Mouse (Mus musculus): ENCODE measurements around the gene Itgb1bp2. TPM values are rescaled to one million over a fixed set of nuclear protein-coding genes. Genes with fewer than 3 reads are reported as not detected.
A peak's percentile ranks its signal among the peaks of the same experiment; 100 is the strongest.

Itgb1bp2 gene
- total and polyA plus RNA-seq, 3 experiments: 1.3 to 1.6 (median 1.4) TPM

DNA sequence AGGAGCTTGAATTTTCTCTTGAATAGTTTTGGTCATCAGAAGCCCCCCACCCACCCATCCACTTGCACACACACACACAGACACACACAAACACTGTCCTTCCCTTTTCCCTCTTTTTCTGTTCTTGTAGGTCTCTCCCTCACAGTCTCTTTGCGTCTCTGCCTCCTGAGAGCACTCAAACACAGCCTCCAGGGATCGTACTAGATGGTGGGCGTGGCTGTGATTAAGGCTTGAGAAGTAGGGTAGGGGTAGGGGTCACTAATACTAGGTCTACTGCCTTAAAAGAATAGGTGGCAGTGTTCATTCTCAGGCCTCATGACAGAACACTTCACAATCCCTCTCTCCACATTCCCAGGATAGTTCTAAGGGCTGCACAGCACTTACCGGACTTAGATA, 28.2 kb upstream of the Itgb1bp2 start, which contains the start of gene Zmym3:
Gene Zmym3 (minus strand): TSS at position 150 of the 396 bp plus-strand sequence.
- H3K4me2 ChIP-seq (ENCODE audit: insufficient read depth, low read depth, poor library complexity, severe bottlenecking): peak within 1 kb of the TSS; percentile 34
- no peaks in the 10 kb centered on the region for H3K27me3 ChIP-seq (replicated peaks)
- H3K27ac ChIP-seq (ENCODE audit: insufficient read depth, low read depth): no peak within 1 kb of the TSS
- DNase-seq (ENCODE audit: extremely low read depth): no peak
- peaks cover 0 to 12% of the 10 kb centered on the region in 2 experiments for H3K36me3 ChIP-seq (replicated peaks in 1 of 2; ENCODE audit: control insufficient read depth in 1 of 2, insufficient read depth in 1 of 2, low read length in 1 of 2)
- dilution Hi-C loops (cut with MboI; ENCODE audit: extremely low pct_ligation_motif_present, extremely low pct_unique_long_range_greater_than_20kb, low sequenced_read_pairs): no loop called here
- peak within 1 kb of the TSS; percentile 45 to 95 (median 66) for H3K4me3 ChIP-seq (replicated peaks in 1 of 3; ENCODE audit: low read depth in 2 of 3, low read length in 2 of 3, poor library complexity in 1 of 3)
- in situ Hi-C loops (cut with MboI; ENCODE audit: low pct_ligation_motif_present, low pct_unique_long_range_greater_than_20kb, low sequenced_read_pairs): no loop called here
- peaks cover 5% of the 10 kb centered on the region; the same call in 1 of the 2 replicates for H3K79me2 ChIP-seq (replicated peaks; ENCODE audit: control insufficient read depth, extremely low read depth, insufficient read depth, poor library complexity, severe bottlenecking)
- no peaks in the 10 kb centered on the region for H3K9me3 ChIP-seq (replicated peaks; ENCODE audit: low read length)
- no peak for TF ChIP-seq ZC3H11A (IDR thresholded peaks at IDR 0.05; ENCODE audit: low read depth, low read length)
- no peak for TF ChIP-seq JUN (IDR thresholded peaks at IDR 0.05; ENCODE audit: insufficient read depth, low read depth, low read length)
- peaks cover 3 to 16% of the 10 kb centered on the region in 2 experiments; a peak in 3 of 4 replicates for H3K4me1 ChIP-seq (ENCODE audit: control insufficient read depth in 1 of 2, insufficient read depth in 2 of 2)
- H3K9ac ChIP-seq (ENCODE audit: insufficient read depth, low read depth): peak within 1 kb of the TSS; percentile 77

DNA sequence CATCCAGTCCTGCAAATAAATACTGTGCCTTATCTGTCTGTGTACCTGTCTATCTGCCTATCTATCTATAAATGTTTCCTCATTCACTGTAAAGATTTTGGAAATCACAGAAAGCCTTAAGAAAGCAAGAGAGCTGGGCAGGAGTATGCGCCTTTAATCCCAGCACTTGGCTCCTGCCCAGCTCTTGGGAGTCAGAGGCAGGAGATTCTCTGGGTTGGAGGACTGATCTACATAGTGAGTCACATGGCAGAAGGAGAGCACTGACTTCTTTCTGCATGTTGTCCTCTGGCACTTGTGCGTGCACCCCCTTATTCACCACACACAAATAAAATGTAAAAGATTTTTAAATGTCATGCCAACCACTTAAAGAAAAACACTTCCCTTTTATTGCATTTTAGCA, 25.4 kb upstream of the Itgb1bp2 start:
- no peak for TF ChIP-seq TBP (conservative IDR thresholded peaks at IDR 0.05; ENCODE audit: low read depth, low read length)
- no peak for TF ChIP-seq POLR2A (IDR thresholded peaks at IDR 0.05; ENCODE audit: low read depth, low read length)
- no peak for TF ChIP-seq ETS1 (conservative IDR thresholded peaks at IDR 0.05; ENCODE audit: low read depth, low read length)
- no peak for TF ChIP-seq MEF2A (IDR thresholded peaks at IDR 0.05; ENCODE audit: borderline replicate concordance, low read depth, low read length)
- no peak for TF ChIP-seq SMC3 (IDR thresholded peaks at IDR 0.05; ENCODE audit: low read depth, low read length)
- no peak for TF ChIP-seq RAD21 (IDR thresholded peaks at IDR 0.05; ENCODE audit: low read depth, low read length)
- no peak for TF ChIP-seq NRF1 (IDR thresholded peaks at IDR 0.05; ENCODE audit: low read depth, low read length)
- no peak for TF ChIP-seq RCOR1 (conservative IDR thresholded peaks at IDR 0.05; ENCODE audit: low read depth, low read length)
- TF ChIP-seq ZMIZ1 (IDR thresholded peaks at IDR 0.05; ENCODE audit: low read depth, low read length): no peak
- no peak for TF ChIP-seq USF1 (IDR thresholded peaks at IDR 0.05; ENCODE audit: low read depth, low read length)
- Histone ChIP-seq H3K4me1 (ENCODE audit: control insufficient read depth in 1 of 2, insufficient read depth in 2 of 2) (peaks cover 0 to 3% of the 10 kb centered on the region in 2 experiments; a peak in 2 of 4 replicates), H3K27ac (ENCODE audit: insufficient read depth, low read depth) (no peak overlapping the region), H3K4me2 (ENCODE audit: insufficient read depth, low read depth, poor library complexity, severe bottlenecking) (no peak overlapping the region), H3K4me3 (replicated peaks in 1 of 3; ENCODE audit: low read depth in 2 of 3, low read length in 2 of 3, poor library complexity in 1 of 3) (no peak overlapping the region), H3K36me3 (replicated peaks in 1 of 2; ENCODE audit: control insufficient read depth in 1 of 2, insufficient read depth in 1 of 2, low read length in 1 of 2) (no peaks in the 10 kb centered on the region), H3K9ac (ENCODE audit: insufficient read depth, low read depth) (no peak overlapping the region), H3K9me3 (replicated peaks; ENCODE audit: low read length) (no peaks in the 10 kb centered on the region), H3K79me2 (replicated peaks; ENCODE audit: control insufficient read depth, extremely low read depth, insufficient read depth, poor library complexity, severe bottlenecking) (peaks cover 4% of the 10 kb centered on the region; the same call in 1 of the 2 replicates), H3K27me3 (replicated peaks) (no peaks in the 10 kb centered on the region)
- no peak for DNase-seq (ENCODE audit: extremely low read depth)
- in situ Hi-C loops (cut with MboI; ENCODE audit: low pct_ligation_motif_present, low pct_unique_long_range_greater_than_20kb, low sequenced_read_pairs): no loop called here
- dilution Hi-C loops (cut with MboI; ENCODE audit: extremely low pct_ligation_motif_present, extremely low pct_unique_long_range_greater_than_20kb, low sequenced_read_pairs): no loop called here

DNA sequence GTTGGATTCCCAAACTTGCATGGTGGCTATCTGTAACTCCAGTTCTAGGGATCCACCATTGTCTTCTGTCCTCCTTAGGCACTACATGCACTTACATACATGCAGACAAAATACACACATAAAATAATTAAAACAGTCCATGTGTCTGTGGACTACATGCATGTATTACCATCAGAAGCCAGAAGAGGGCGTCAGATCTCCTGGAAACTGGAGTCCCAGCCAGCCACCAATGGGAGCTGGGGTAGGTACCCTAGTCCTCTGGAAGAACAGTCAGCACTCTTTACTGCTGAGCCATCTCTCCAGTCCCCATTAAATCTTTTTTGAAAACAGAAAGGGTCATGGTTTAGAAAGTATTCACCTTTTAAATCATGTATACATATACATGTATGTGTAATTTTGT, 21.1 kb upstream of the Itgb1bp2 start:
- no peaks in the 10 kb centered on the region for H3K9me3 ChIP-seq (replicated peaks; ENCODE audit: low read length)
- H3K27me3 ChIP-seq (replicated peaks): no peaks in the 10 kb centered on the region
- peak overlapping the region; percentile 78; the same call in 1 of the 2 replicates for H3K4me2 ChIP-seq (ENCODE audit: insufficient read depth, low read depth, poor library complexity, severe bottlenecking)
- no peak overlapping the region for H3K27ac ChIP-seq (ENCODE audit: insufficient read depth, low read depth)
- DNase-seq (ENCODE audit: extremely low read depth): peak; percentile 69
- in situ Hi-C loops (cut with MboI; ENCODE audit: low pct_ligation_motif_present, low pct_unique_long_range_greater_than_20kb, low sequenced_read_pairs) (loop anchor here (25.0 kb wide), 1 partner anchor 135 kb away; no protein-coding TSS in a partner anchor), dilution Hi-C loops (cut with MboI; ENCODE audit: extremely low pct_ligation_motif_present, extremely low pct_unique_long_range_greater_than_20kb, low sequenced_read_pairs) (no loop called here)
- peaks cover 6 to 8% of the 10 kb centered on the region in 2 experiments for H3K36me3 ChIP-seq (replicated peaks in 1 of 2; ENCODE audit: control insufficient read depth in 1 of 2, insufficient read depth in 1 of 2, low read length in 1 of 2)
- H3K9ac ChIP-seq (ENCODE audit: insufficient read depth, low read depth): 0 out of 2 replicates have a peak overlapping the region, but pooled peaks have one; percentile 72
- peak overlapping the region in 1 of 3 experiments; percentile 58 for H3K4me3 ChIP-seq (replicated peaks in 1 of 3; ENCODE audit: low read depth in 2 of 3, low read length in 2 of 3, poor library complexity in 1 of 3)
- peaks cover 29% of the 10 kb centered on the region for H3K79me2 ChIP-seq (replicated peaks; ENCODE audit: control insufficient read depth, extremely low read depth, insufficient read depth, poor library complexity, severe bottlenecking)
- peak; percentile 22; the same call in 1 of the 2 replicates for TF ChIP-seq SMC3 (IDR thresholded peaks at IDR 0.05; ENCODE audit: low read depth, low read length)
- TF ChIP-seq ELF1 (IDR thresholded peaks at IDR 0.05; ENCODE audit: low read depth, low read length): no peak
- peak; percentile 10; the same call in 1 of the 2 replicates for TF ChIP-seq IRF4 (IDR thresholded peaks at IDR 0.05; ENCODE audit: low read depth, low read length)
- 0 out of 2 replicates have a peak, but pooled peaks have one; percentile 53 for TF ChIP-seq MYC (IDR thresholded peaks at IDR 0.05; ENCODE audit: low read depth, low read length)
- no peak for TF ChIP-seq MAZ (IDR thresholded peaks at IDR 0.05; ENCODE audit: low read depth, low read length)
- no peak for TF ChIP-seq ZMIZ1 (IDR thresholded peaks at IDR 0.05; ENCODE audit: low read depth, low read length)
- TF ChIP-seq JUN (IDR thresholded peaks at IDR 0.05; ENCODE audit: insufficient read depth, low read depth, low read length): no peak
- no peak for TF ChIP-seq TCF12 (IDR thresholded peaks at IDR 0.05; ENCODE audit: low read depth, low read length)
- peak; percentile 43 to 60 for TF ChIP-seq CTCF (conservative IDR thresholded peaks at IDR 0.05 in 1 of 2, IDR thresholded peaks at IDR 0.05 in 1 of 2; ENCODE audit: low read depth in 2 of 2, low read length in 2 of 2)
- TF ChIP-seq NELFE (IDR thresholded peaks at IDR 0.05; ENCODE audit: low read depth, low read length): 0 out of 2 replicates have a peak, but pooled peaks have one; percentile 14
- TF ChIP-seq RAD21 (IDR thresholded peaks at IDR 0.05; ENCODE audit: low read depth, low read length): peak; percentile 36
- peaks cover 0 to 9% of the 10 kb centered on the region in 2 experiments; a peak in 1 of 4 replicates for H3K4me1 ChIP-seq (ENCODE audit: control insufficient read depth in 1 of 2, insufficient read depth in 2 of 2)
